Mouse (Mus musculus) thymus, adult 2 months (tissue): ENCODE data around the gene Olfr1461. TPM values are rescaled to one million over a fixed set of nuclear protein-coding genes. Genes with fewer than 3 reads are reported as not detected.

ENCODE experiments used
- DNase-seq: peaks from one replicate; pipeline ENCODE4 v3.0.0; 2021
- H3K27ac ChIP-seq: fragments of 200-500 bp; 2 replicates; pipeline ENCODE4 v1.5.1; 2012; ENCODE audit warnings: low read length, control low read depth; ENCODE audit not compliant: control insufficient read depth, insufficient read depth
- H3K27me3 ChIP-seq: fragments of 200-500 bp; 2 replicates; pipeline ENCODE4 v1.6.1; 2012; ENCODE audit warnings: mild to moderate bottlenecking, low read length, moderate library complexity, mixed read lengths; ENCODE audit not compliant: control insufficient read depth, insufficient read depth
- H3K36me3 ChIP-seq: fragments of 200-500 bp; 2 replicates; pipeline ENCODE4 v1.6.1; 2012; ENCODE audit warnings: mild to moderate bottlenecking, low read length, moderate library complexity; ENCODE audit not compliant: control insufficient read depth, insufficient read depth
- H3K4me1 ChIP-seq: fragments of 200-500 bp; replicated peaks from 2 replicates; pipeline ENCODE4 v1.6.1; 2012; ENCODE audit warnings: low read length; ENCODE audit not compliant: control insufficient read depth, insufficient read depth
- H3K4me3 ChIP-seq: fragments of 200-500 bp; 2 replicates; pipeline ENCODE4 v1.5.1; 2012; ENCODE audit warnings: mild to moderate bottlenecking, low read length, control low read depth, moderate library complexity; ENCODE audit not compliant: control insufficient read depth, insufficient read depth
- CTCF ChIP-seq: fragments of 200-500 bp; IDR thresholded peaks from 2 replicates; pipeline ENCODE4 v1.5.1; 2012; ENCODE audit warnings: mild to moderate bottlenecking, control low read depth, low read length, moderate library complexity, borderline replicate concordance; ENCODE audit not compliant: control insufficient read depth, poor library complexity, insufficient read depth; ENCODE audit errors: extremely low read depth
- POLR2A ChIP-seq: fragments of 200-500 bp; IDR thresholded peaks from 2 replicates; pipeline ENCODE4 v1.6.1; 2012; ENCODE audit warnings: mild to moderate bottlenecking, low read length, control low read depth, moderate library complexity; ENCODE audit not compliant: control insufficient read depth, poor library complexity, insufficient read depth; ENCODE audit errors: extremely low read depth
- WGBS: fragments of 180-500 bp; shearing (Covaris S2); methylation state at CpG from one replicate; pipeline ENCODE4 v1.1.7; 2018; 5-methylcytosine and 5-hydroxymethylcytosine counted together
- polyA plus RNA-seq: library from polyadenylated mRNA; depleted of rRNA; stranded (reverse); fragments of >200 nt; gene quantifications from 2 replicates; pipeline ENCODE4 v1.2.3, GENCODE M21; 2012; rRNA removed

Olfr1461 gene
- polyA plus RNA-seq, result not detected in 2 replicates

DNA sequence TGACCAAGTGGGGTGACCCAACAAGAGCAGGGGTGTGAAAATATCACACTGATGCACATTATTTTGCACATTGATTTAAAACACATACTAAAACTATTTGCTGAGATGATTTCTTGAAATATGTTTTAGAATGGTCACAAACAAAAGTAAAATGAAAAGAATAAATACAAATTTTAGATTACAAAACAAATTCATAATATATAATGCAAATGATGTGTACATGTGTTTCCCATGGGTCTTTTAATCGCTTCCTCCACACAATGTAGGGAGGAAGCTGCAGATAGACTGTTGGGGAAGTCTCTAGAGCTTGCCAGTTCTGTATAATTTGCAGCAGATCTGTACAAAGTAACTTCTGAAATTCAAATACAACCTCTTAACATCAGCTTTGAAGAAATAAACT lies at the start of gene Olfr1461:
Gene Olfr1461, plus strand, starts transcription at position 301 of the 400 bp plus-strand sequence.
- H3K27me3 ChIP-seq, result no peaks in the 10 kb centered on the region

DNA sequence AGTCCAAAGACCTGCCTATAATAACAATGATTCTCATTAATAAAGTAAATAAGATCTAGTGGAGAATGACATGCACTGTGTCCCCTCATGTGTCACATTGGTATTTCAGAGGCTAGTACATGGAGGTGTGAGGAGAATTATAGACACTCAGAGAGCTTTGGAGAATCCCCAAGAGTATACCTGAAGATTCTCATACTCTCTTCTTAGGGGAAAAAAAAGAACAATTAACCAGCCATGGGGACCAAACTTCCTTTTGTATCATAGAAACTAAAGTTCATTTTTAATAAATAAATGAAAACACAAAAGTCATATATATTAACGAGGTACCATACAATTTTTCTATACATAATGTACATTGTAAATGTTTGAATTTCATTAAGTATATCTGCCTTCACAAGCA lies 13.4 kb upstream of the Olfr1461 start, which contains the start of gene Olfr1459:
Gene Olfr1459, minus strand, starts transcription at position 101 of the 400 bp plus-strand sequence.
- Histone ChIP-seq H3K4me1 (no peaks in the 10 kb centered on the region), H3K4me3 (no peak within 1 kb of the TSS), H3K36me3 (no peaks in the 10 kb centered on the region), H3K27ac (no peak within 1 kb of the TSS), H3K27me3 (no peaks in the 10 kb centered on the region)
- TF ChIP-seq POLR2A (no peak), CTCF (no peak)
- no peak for DNase-seq
- 93% methylated on average over 1 of the region's 1 CpGs for WGBS

More for the DNA sequence above, at the start of gene Olfr1461:
- H3K36me3 ChIP-seq, result no peaks in the 10 kb centered on the region
- H3K27ac ChIP-seq, result no peak within 1 kb of the TSS
- TF ChIP-seq POLR2A (no peak), CTCF (no peak)
- no peak for DNase-seq
- no peak within 1 kb of the TSS for H3K4me3 ChIP-seq
- H3K4me1 ChIP-seq, result no peaks in the 10 kb centered on the region
- WGBS, result 47% methylated on average over 1 of the region's 1 CpGs

DNA sequence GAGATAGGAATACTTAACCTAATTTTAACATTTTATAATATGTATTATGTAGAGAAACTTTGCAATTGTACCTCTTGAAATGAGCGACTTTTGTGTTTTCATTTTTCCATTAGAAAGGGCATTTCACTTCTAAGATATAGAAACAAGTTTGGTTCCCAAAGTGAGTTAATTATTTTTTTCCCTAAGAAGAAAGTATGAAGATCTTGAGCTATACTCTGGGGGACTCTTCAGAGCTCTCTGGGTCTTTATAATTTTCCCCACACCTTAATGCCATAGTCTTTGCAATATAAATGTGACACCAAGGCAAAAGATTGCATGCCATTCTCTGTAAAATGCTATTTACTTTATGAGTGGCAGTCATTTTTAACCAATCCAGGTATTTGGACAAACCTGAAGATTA lies 22.6 kb downstream of the Olfr1461 start, which contains the start of gene Olfr1462:
Gene Olfr1462, plus strand, starts transcription at position 301 of the 400 bp plus-strand sequence.
- no peaks in the 10 kb centered on the region for H3K27me3 ChIP-seq
- TF ChIP-seq CTCF (no peak), POLR2A (no peak)
- no peak within 1 kb of the TSS for H3K27ac ChIP-seq
- H3K4me3 ChIP-seq, result no peak within 1 kb of the TSS
- DNase-seq, result no peak
- no peaks in the 10 kb centered on the region for H3K36me3 ChIP-seq
- H3K4me1 ChIP-seq, result no peaks in the 10 kb centered on the region
- WGBS, result 90% methylated on average over 1 of the region's 1 CpGs

Other genes with a start within 250 kb of the Olfr1461 start
- gene Olfr1448, start 238.6 kb upstream of the Olfr1461 start, polyA plus RNA-seq, result not detected in 2 replicates
- not detected in 2 replicates for gene Olfr1449, start 232.2 kb upstream of the Olfr1461 start, polyA plus RNA-seq
- not detected in 2 replicates for gene Olfr1450, start 212.7 kb upstream of the Olfr1461 start, polyA plus RNA-seq
- not detected in 2 replicates for gene Olfr1451, start 168.0 kb upstream of the Olfr1461 start, polyA plus RNA-seq
- not detected in 2 replicates for gene Olfr1453, start 134.7 kb upstream of the Olfr1461 start, polyA plus RNA-seq
- gene Olfr1454, start 102.4 kb upstream of the Olfr1461 start, polyA plus RNA-seq, result not detected in 2 replicates
- gene Olfr1457, start 65.1 kb upstream of the Olfr1461 start, polyA plus RNA-seq, result not detected in 2 replicates
- gene Olfr1458, start 56.2 kb upstream of the Olfr1461 start, polyA plus RNA-seq, result not detected in 2 replicates
- gene Olfr1459, start 13.5 kb upstream of the Olfr1461 start, polyA plus RNA-seq, result 0.05 TPM in 1 of 2 replicates, not detected in the other
- gene Olfr1462, start 22.7 kb downstream of the Olfr1461 start, polyA plus RNA-seq, result not detected in 2 replicates
- gene Olfr1463, start 68.3 kb downstream of the Olfr1461 start, polyA plus RNA-seq, result not detected in 2 replicates
- gene Olfr1465, start 152.5 kb downstream of the Olfr1461 start, polyA plus RNA-seq, result not detected in 2 replicates
- gene Olfr1466, start 175.9 kb downstream of the Olfr1461 start, polyA plus RNA-seq, result not detected in 2 replicates
- not detected in 2 replicates for gene Olfr1467, start 199.2 kb downstream of the Olfr1461 start, polyA plus RNA-seq
- not detected in 2 replicates for gene Olfr1469, start 244.8 kb downstream of the Olfr1461 start, polyA plus RNA-seq